Mouse (Mus musculus) embryonic stem cell, embryonic (primary cell): ENCODE measurements around the gene Prkn.

Experiments
- CTCF ChIA-PET, 4 experiments: fragments of 300-600 bp in 2 of 4; fragments of 350-600 bp in 2 of 4; sonication (Branson Sonifier 250); formaldehyde crosslinking; loops; one replicate each; lab custom pipeline; 2022; ENCODE audit warnings: inconsistent platforms in 2 of 4; lab: Charles Lee
- POLR2A ChIA-PET, 4 experiments: fragments of 300-600 bp in 2 of 4; fragments of 350-600 bp in 2 of 4; sonication (Branson Sonifier 250); formaldehyde crosslinking; loops; one replicate each; lab custom pipeline; 2022; ENCODE audit warnings: antibody characterized with exemption in 4 of 4, inconsistent platforms in 1 of 4; lab: Charles Lee

The Prkn gene

GRCm38 (mm10) chr17:11541928-11542623, 701.9 kb downstream of the Prkn start:
- CTCF ChIA-PET, result no interaction called here
- POLR2A ChIA-PET, result interaction anchor here in 1 of 4 experiments (0.7 kb wide), 1 partner anchor 9 kb away, joined by 3 read pairs; no protein-coding TSS in a partner anchor

GRCm38 (mm10) chr17:11550562-11550961, 710.4 kb downstream of the Prkn start:
- ChIA-PET CTCF (no interaction called here), POLR2A (no interaction called here)

GRCm38 (mm10) chr17:11565681-11566080, 725.5 kb downstream of the Prkn start:
- CTCF ChIA-PET, result no interaction called here
- POLR2A ChIA-PET, result no interaction called here

GRCm38 (mm10) chr17:11570392-11570791, 730.2 kb downstream of the Prkn start:
- ChIA-PET POLR2A (interaction anchor here in 1 of 4 experiments (0.7 kb wide), 1 partner anchor 144 kb away, joined by 5 read pairs; no protein-coding TSS in a partner anchor), CTCF (interaction anchor here in 1 of 4 experiments (0.6 kb wide), 1 partner anchor 498 kb away, joined by 3 read pairs; no protein-coding TSS in a partner anchor)

- POLR2A ChIA-PET, result interaction anchor here in 1 of 4 experiments (1.2 kb wide), 2 partner anchors 11 to 33 kb away, joined by 3 read pairs; no protein-coding TSS in a partner anchor
- CTCF ChIA-PET, result no interaction called here
These were observed 733.5 kb downstream of the Prkn start for GRCm38 (mm10) chr17:11573666-11574065.

GRCm38 (mm10) chr17:11585491-11585890, 745.3 kb downstream of the Prkn start:
- ChIA-PET CTCF (no interaction called here), POLR2A (interaction anchor here in 1 of 4 experiments (1.5 kb wide), 1 partner anchor 12 kb away, joined by 3 read pairs; no protein-coding TSS in a partner anchor)

GRCm38 (mm10) chr17:11607931-11608330, 767.7 kb downstream of the Prkn start:
- ChIA-PET POLR2A (no interaction called here), CTCF (interaction anchor here in 1 of 4 experiments (0.8 kb wide), 1 partner anchor 58 kb away, joined by 3 read pairs; no protein-coding TSS in a partner anchor)

GRCm38 (mm10) chr17:11611459-11611858, 771.3 kb downstream of the Prkn start:
- ChIA-PET CTCF (interaction anchor here (0.6 to 1.6 kb wide), 12 partner anchors 9 to 537 kb away, joined by 3 to 5 read pairs (median 3); no protein-coding TSS in a partner anchor), POLR2A (interaction anchor here in 1 of 4 experiments (1.2 kb wide), 1 partner anchor 21 kb away, joined by 4 read pairs; no protein-coding TSS in a partner anchor)

- ChIA-PET CTCF (interaction anchor here in 1 of 4 experiments (0.5 kb wide), 1 partner anchor 51 kb away, joined by 4 read pairs; no protein-coding TSS in a partner anchor), POLR2A (interaction anchor here in 1 of 4 experiments (0.6 kb wide), 1 partner anchor 258 kb away, joined by 6 read pairs; no protein-coding TSS in a partner anchor)
These were observed 772.8 kb downstream of the Prkn start for GRCm38 (mm10) chr17:11612801-11613531.

- ChIA-PET CTCF (no interaction called here), POLR2A (interaction anchor here in 1 of 4 experiments (0.6 kb wide), 1 partner anchor 130 kb away, joined by 3 read pairs; no protein-coding TSS in a partner anchor)
These were observed 777.4 kb downstream of the Prkn start for GRCm38 (mm10) chr17:11617552-11617951.

GRCm38 (mm10) chr17:11618886-11619590, 778.9 kb downstream of the Prkn start:
- ChIA-PET POLR2A (interaction anchor here in 1 of 4 experiments (0.7 kb wide), 1 partner anchor 31 kb away, joined by 4 read pairs; no protein-coding TSS in a partner anchor), CTCF (interaction anchor here in 1 of 4 experiments (0.6 kb wide), 1 partner anchor 179 kb away, joined by 3 read pairs; no protein-coding TSS in a partner anchor)

- ChIA-PET POLR2A (no interaction called here), CTCF (interaction anchor here in 2 of 4 experiments (0.6 to 1.1 kb wide), 2 partner anchors 9 to 613 kb away, joined by 3 read pairs; no protein-coding TSS in a partner anchor)
These were observed 780.6 kb downstream of the Prkn start for GRCm38 (mm10) chr17:11620770-11621169.

GRCm38 (mm10) chr17:11621492-11621891, 781.3 kb downstream of the Prkn start:
- POLR2A ChIA-PET, result no interaction called here
- CTCF ChIA-PET, result interaction anchor here in 1 of 4 experiments (1.0 kb wide), 1 partner anchor 10 kb away, joined by 3 read pairs; no protein-coding TSS in a partner anchor

- CTCF ChIA-PET, result no interaction called here
- POLR2A ChIA-PET, result no interaction called here
These were observed 786.1 kb downstream of the Prkn start for GRCm38 (mm10) chr17:11626306-11626705.

GRCm38 (mm10) chr17:11635121-11635520, 794.9 kb downstream of the Prkn start:
- POLR2A ChIA-PET, result interaction anchor here in 1 of 4 experiments (0.7 kb wide), 1 partner anchor 123 kb away, joined by 4 read pairs; no protein-coding TSS in a partner anchor
- CTCF ChIA-PET, result no interaction called here

- POLR2A ChIA-PET, result interaction anchor here in 1 of 4 experiments (0.8 kb wide), 1 partner anchor 1266 kb away, joined by 4 read pairs; no protein-coding TSS in a partner anchor
- CTCF ChIA-PET, result interaction anchor here in 1 of 4 experiments (0.6 kb wide), 1 partner anchor 26 kb away, joined by 3 read pairs; no protein-coding TSS in a partner anchor
These were observed 797.5 kb downstream of the Prkn start for GRCm38 (mm10) chr17:11637642-11638041.

- CTCF ChIA-PET, result no interaction called here
- POLR2A ChIA-PET, result interaction anchor here in 2 of 4 experiments (0.6 to 1.2 kb wide), 3 partner anchors 40 to 1266 kb away, joined by 3 to 4 read pairs (median 3); no protein-coding TSS in a partner anchor
These were observed 798.3 kb downstream of the Prkn start for GRCm38 (mm10) chr17:11638451-11638850.

GRCm38 (mm10) chr17:11639786-11640185, 799.6 kb downstream of the Prkn start:
- ChIA-PET POLR2A (no interaction called here), CTCF (no interaction called here)
